Mouse (Mus musculus) midbrain, embryonic 11.5 days (tissue): ENCODE results near the gene Tubb4b. TPM values are rescaled to one million over a fixed set of nuclear protein-coding genes. Genes with fewer than 3 reads are reported as not detected.

Experiments
- ATAC-seq: fragments of 200-750 bp; cut with Nextera tagmentation; 2 replicates; pipeline ENCODE4 v1.8.0; 2017; ENCODE audit warnings: moderate TSS enrichment, moderate library complexity; ENCODE audit not compliant: low FRiP score
- DNase-seq: peaks from one replicate; pipeline ENCODE4 v3.0.0; 2015; ENCODE audit warnings: low spot score; ENCODE audit errors: missing footprints
- H3K27ac ChIP-seq: fragments of 300-500 bp; sonication (generic); 2 replicates; pipeline ENCODE4 v1.5.1; 2014; ENCODE audit warnings: low read depth, low read length
- H3K27me3 ChIP-seq: fragments of 300-500 bp; sonication (generic); 2 replicates; pipeline ENCODE4 v1.6.1; 2014; ENCODE audit warnings: mild to moderate bottlenecking, low read length, moderate library complexity, mixed read lengths; ENCODE audit not compliant: control insufficient read depth, insufficient read depth
- H3K36me3 ChIP-seq: fragments of 300-500 bp; sonication (generic); 2 replicates; pipeline ENCODE4 v1.6.1; 2014; ENCODE audit warnings: mild to moderate bottlenecking, low read length, moderate library complexity, mixed read lengths; ENCODE audit not compliant: control insufficient read depth, insufficient read depth
- H3K4me1 ChIP-seq: fragments of 300-500 bp; sonication (generic); 2 replicates; pipeline ENCODE4 v1.6.1; 2014; ENCODE audit warnings: low read length; ENCODE audit not compliant: control insufficient read depth, insufficient read depth
- H3K4me2 ChIP-seq: fragments of 300-500 bp; sonication (generic); 2 replicates; pipeline ENCODE4 v1.6.1; 2014; ENCODE audit warnings: mild to moderate bottlenecking, moderate library complexity
- H3K4me3 ChIP-seq: fragments of 300-500 bp; sonication (generic); 2 replicates; pipeline ENCODE4 v1.5.1; 2014; ENCODE audit warnings: low read depth, low read length
- H3K9ac ChIP-seq: fragments of 300-500 bp; sonication (generic); 2 replicates; pipeline ENCODE4 v1.6.1; 2014; ENCODE audit warnings: low read length
- H3K9me3 ChIP-seq: fragments of 300-500 bp; sonication (generic); 2 replicates; pipeline ENCODE4 v1.6.1; 2016; ENCODE audit warnings: low read length; ENCODE audit not compliant: control insufficient read depth
- WGBS: fragments of 180-500 bp; shearing (Covaris S2); extraction: QIAGEN DNeasy Blood & Tissue Kit; methylation state at CpG from one replicate; pipeline ENCODE4 v1.1.7; 2014; 5-methylcytosine and 5-hydroxymethylcytosine counted together
- polyA plus RNA-seq: library from polyadenylated mRNA; unstranded; fragments of >200 nt; fragmentation: Nextera tagmentation; extraction: Ambion mirVana; gene quantifications from 2 replicates; pipeline ENCODE4 v1.2.1, GENCODE M21; 2014

The Tubb4b gene
- polyA plus RNA-seq, 1 experiment from 2014 or later = 571 TPM

DNA sequence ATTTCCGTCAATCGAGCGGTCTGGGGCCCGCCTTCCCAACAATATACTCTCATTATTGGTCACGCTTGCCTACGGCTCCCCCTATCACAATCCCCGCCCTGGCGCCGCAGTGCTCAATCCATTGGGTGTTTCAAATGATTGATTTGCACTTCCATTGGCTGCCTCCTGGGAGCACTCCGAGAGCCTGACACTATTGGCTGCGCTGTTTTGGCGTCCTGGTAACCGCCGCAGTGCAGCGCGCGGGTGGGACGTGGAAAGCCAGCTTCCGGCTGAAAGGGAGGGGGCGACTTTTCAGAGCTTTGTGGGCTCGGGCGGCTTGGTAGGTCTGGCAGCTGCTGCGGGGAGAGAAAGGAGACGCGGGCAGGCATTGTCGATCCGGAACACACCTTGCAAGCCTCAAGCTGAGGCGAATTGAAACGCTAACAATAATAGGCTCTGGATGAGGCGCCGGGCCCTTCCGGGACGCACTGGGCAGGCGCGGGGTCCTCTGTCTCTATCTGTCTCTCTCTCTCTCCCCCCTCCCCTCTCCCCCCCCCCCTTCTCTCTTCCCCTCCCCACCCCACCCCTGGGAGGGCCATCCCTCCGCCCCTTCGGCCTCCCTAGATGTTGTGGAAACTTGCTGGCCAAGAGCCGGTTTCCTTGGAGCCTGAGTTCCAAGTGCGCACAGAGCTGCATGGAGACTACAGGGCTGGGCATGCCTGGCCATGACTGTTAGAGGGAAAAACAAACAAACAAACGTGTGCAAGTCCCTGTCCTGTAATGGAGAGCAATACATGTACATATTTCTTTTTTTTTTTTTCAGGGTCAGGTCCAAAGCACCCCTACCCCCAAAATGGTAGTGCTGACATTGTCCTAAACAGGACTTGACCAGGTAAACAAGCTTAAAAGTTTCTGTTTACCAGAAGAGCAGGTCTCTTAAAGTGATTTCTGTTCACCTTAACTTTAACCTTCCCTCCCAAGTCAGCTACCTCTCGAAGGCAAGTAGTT, 557 bp upstream of the Tubb4b start:
- no peaks in the 10 kb centered on the region for H3K27me3 ChIP-seq
- ATAC-seq (peak; percentile 97), DNase-seq (peak; percentile 99)
- H3K4me1 ChIP-seq = peaks cover 13% of the 10 kb centered on the region
- peak overlapping the region; percentile 74 for H3K9ac ChIP-seq
- H3K4me3 ChIP-seq = peak overlapping the region; percentile 97
- H3K4me2 ChIP-seq = peak overlapping the region; percentile 55
- WGBS = 2% methylated on average over 41 of the region's 41 CpGs
- peak overlapping the region; percentile 97 for H3K27ac ChIP-seq
- no peaks in the 10 kb centered on the region for H3K9me3 ChIP-seq
- no peaks in the 10 kb centered on the region for H3K36me3 ChIP-seq

DNA sequence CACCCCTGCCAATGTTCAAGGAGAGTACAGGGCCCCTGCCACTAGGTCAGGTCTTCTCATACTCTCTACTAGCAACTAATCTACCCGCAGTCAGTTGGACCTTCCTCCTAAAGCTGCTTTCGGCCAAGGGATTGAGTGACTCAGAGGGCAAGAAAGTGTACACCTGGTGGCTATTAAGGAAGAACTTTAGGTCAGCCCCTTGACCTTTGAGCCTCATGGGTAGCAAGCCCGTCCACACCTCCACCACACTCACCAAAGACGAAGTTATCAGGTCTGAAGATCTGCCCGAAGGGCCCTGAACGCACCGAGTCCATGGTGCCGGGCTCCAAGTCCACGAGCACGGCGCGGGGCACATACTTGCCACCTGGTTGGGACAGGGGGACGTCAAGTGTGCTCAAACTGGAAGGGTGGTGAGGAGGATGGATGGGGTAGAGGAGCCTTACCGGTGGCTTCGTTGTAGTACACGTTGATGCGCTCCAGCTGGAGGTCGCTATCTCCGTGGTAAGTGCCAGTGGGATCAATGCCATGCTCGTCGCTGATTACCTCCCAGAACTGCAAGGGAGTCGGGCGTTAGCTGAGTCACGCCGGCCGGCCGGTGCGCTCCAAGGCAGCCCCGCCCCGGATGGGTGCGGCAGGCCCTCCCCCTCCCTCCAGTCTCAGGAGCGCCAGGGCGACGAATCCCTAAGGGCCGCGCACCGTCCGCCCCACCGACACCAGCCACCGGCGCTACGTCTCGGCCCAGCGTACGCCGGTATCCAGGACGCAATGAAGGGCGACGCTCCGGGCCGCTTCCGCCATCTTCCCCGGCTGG, 616 bp downstream of the Tubb4b start:
- Histone ChIP-seq H3K36me3 (no peaks in the 10 kb centered on the region), H3K27ac (peak overlapping the region; percentile 85), H3K4me1 (peaks cover 13% of the 10 kb centered on the region), H3K9me3 (no peaks in the 10 kb centered on the region), H3K4me3 (peak overlapping the region; percentile 97), H3K9ac (peak overlapping the region; percentile 92), H3K27me3 (no peaks in the 10 kb centered on the region), H3K4me2 (peak overlapping the region; percentile 93)
- 3% methylated on average over 53 of the region's 53 CpGs for WGBS
- ATAC-seq (peak; percentile 46), DNase-seq (peak; percentile 93)

GRCm38 (mm10) chr2:25221331-25221772, 3.1 kb downstream of the Tubb4b start:
- Histone ChIP-seq H3K9me3 (no peaks in the 10 kb centered on the region), H3K27ac (no peak overlapping the region), H3K9ac (no peak overlapping the region), H3K36me3 (no peaks in the 10 kb centered on the region), H3K4me1 (peaks cover 16% of the 10 kb centered on the region), H3K4me2 (no peak overlapping the region), H3K27me3 (no peaks in the 10 kb centered on the region), H3K4me3 (no peak overlapping the region)
- WGBS = 73% methylated on average over 5 of the region's 5 CpGs
- peak; percentile 81 for DNase-seq
- no peak for ATAC-seq

- H3K4me3 ChIP-seq = no peak within 1 kb of the TSS
- H3K27ac ChIP-seq = no peak within 1 kb of the TSS
- H3K9me3 ChIP-seq = no peaks in the 10 kb centered on the region
- H3K4me2 ChIP-seq = no peak within 1 kb of the TSS
- DNase-seq = peak; percentile 79
- no peak for ATAC-seq
- H3K36me3 ChIP-seq = no peaks in the 10 kb centered on the region
- H3K4me1 ChIP-seq = peaks cover 6% of the 10 kb centered on the region
- H3K27me3 ChIP-seq = no peaks in the 10 kb centered on the region
- no peak within 1 kb of the TSS for H3K9ac ChIP-seq
These were observed 6.1 kb downstream of the Tubb4b start, which contains the start of gene Fam166a for GRCm38 (mm10) chr2:25218445-25218844. TSS of gene Fam166a (plus strand) at chr2:25218745.

DNA sequence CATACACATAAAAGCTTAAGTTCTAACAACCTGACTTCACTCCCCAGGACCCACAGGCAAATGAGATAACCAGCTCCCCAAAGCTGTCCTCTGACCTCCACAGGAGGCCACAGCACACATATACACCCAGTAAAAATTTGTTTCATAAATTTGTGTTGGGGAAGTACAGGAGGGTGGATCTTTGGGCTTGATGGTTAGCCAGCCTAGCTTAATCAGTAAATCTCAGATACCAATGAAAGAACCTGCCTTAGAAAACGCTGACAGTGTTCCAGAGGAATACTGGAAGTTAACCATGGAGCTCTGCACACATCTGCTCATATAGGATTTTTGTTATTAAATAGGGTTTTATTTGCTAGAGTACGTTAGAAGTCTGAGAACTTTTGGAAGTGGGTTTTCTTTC, 6.8 kb downstream of the Tubb4b start:
- DNase-seq (peak; percentile 67), ATAC-seq (no peak)
- Histone ChIP-seq H3K36me3 (no peaks in the 10 kb centered on the region), H3K27ac (no peak overlapping the region), H3K4me1 (0 out of 2 replicates have a peak, but pooled peaks cover 3% of the 10 kb centered on the region), H3K4me3 (no peak overlapping the region), H3K9ac (no peak overlapping the region), H3K27me3 (no peaks in the 10 kb centered on the region), H3K4me2 (no peak overlapping the region), H3K9me3 (no peaks in the 10 kb centered on the region)
- 63% methylated on average over 2 of the region's 2 CpGs for WGBS

DNA sequence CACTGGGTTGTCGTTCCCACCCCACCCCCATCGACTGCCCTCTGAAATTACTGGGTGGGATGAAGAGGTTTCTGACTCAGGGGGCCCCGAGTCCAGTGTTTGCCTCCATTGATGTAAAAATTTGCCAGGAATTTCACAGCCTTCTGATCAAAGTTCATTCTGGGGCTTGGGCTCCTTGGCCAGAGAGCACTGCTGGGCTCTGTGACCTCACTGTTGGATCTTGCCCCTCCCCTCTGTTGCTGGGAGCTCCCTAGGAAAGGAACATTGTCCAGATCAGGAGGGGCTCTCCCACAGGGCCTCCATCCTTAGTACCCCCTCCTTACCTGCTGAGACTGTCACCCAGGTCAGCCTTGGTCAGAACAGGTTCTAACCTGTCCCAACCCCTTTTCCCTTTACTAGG, 10.1 kb downstream of the Tubb4b start, which contains the start of gene Stpg3:
TSS of gene Stpg3 (minus strand) at position 194 of the 400 bp plus-strand sequence.
- ATAC-seq = no peak
- H3K27me3 ChIP-seq = no peaks in the 10 kb centered on the region
- no peak within 1 kb of the TSS for H3K4me2 ChIP-seq
- H3K36me3 ChIP-seq = no peaks in the 10 kb centered on the region
- 67% methylated on average over 3 of the region's 3 CpGs for WGBS
- H3K9me3 ChIP-seq = no peaks in the 10 kb centered on the region
- H3K9ac ChIP-seq = no peak within 1 kb of the TSS
- peaks cover 18% of the 10 kb centered on the region for H3K4me1 ChIP-seq
- H3K4me3 ChIP-seq = no peak within 1 kb of the TSS
- peak; percentile 45 for DNase-seq
- no peak within 1 kb of the TSS for H3K27ac ChIP-seq

DNA sequence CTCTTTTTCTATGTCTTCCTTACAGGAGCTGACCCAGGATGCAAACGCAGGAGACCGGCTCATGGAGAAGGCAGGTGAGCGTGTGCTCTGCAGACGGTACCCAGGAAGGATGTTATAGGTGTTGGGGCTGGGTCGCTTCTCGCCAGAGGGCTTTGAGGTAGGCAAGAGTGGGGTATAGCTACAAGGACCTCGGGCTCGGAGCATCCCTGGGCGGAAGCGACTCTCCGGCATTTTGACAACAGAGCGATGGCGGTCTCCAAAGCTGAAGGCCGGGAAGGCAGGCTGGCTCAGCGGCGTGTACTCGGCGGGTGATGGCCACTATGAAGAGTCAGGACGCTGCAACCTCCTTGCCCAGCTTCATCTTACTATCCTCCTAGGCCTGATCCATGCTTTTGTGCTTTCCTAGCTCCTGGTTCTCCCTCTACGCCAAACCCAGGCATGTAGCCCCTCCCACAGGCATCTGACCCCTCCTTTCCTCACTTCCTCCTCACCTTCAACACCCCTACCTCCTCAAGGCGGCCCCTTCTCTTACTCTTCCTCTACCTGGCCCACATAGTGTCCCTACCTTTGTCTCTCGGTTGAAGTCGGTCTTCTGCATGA, 11.1 kb downstream of the Tubb4b start:
- WGBS = 62% methylated on average over 23 of the region's 23 CpGs
- Histone ChIP-seq H3K4me3 (no peak overlapping the region), H3K36me3 (no peaks in the 10 kb centered on the region), H3K4me2 (no peak overlapping the region), H3K9ac (no peak overlapping the region), H3K27me3 (no peaks in the 10 kb centered on the region), H3K27ac (no peak overlapping the region), H3K9me3 (no peaks in the 10 kb centered on the region), H3K4me1 (peaks cover 15% of the 10 kb centered on the region)
- ATAC-seq = no peak
- peak; percentile 69 for DNase-seq

DNA sequence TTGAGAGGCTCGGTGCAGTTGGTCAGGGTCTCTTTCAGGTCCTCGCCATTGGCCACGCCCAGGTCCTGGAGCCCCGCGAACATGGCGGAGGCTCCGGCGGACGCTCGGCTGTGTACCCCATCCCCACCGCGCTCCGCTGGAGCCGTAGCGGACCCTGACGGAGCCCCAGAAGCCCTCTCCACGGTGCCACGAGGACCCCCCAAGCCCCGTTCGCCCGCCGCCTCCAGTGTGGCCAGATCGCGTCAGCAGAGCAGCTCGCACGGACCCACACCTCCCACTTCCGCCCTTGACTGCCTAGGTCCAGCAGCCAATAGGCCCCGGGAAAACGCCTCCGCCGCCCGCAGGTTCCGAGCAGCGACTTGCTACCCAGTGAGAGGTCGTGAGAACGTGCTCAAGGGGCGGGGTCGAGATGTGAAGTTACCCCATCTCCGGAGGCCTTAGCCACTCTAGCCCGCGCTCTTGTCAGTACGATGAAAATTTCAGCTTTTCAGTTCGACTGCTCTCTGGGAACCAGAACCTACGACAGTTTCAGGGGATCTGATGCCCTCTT, 13.3 kb downstream of the Tubb4b start, which contains the start of gene Nelfb:
TSS of gene Nelfb (minus strand) at position 369 of the 550 bp plus-strand sequence.
- peak within 1 kb of the TSS; percentile 79 for H3K4me2 ChIP-seq
- peak within 1 kb of the TSS; percentile 90 for H3K9ac ChIP-seq
- H3K27ac ChIP-seq = peak within 1 kb of the TSS; percentile 62
- H3K4me1 ChIP-seq = peaks cover 15% of the 10 kb centered on the region
- under 1% methylated on average over 44 of the region's 44 CpGs for WGBS
- ATAC-seq = peak; percentile 96
- no peaks in the 10 kb centered on the region for H3K9me3 ChIP-seq
- peak within 1 kb of the TSS; percentile 84 for H3K4me3 ChIP-seq
- H3K27me3 ChIP-seq = no peaks in the 10 kb centered on the region
- DNase-seq = peak; percentile 99
- no peaks in the 10 kb centered on the region for H3K36me3 ChIP-seq
